Mouse (Mus musculus) layer of hippocampus, postnatal 14 days (tissue): ENCODE results near the gene Gucy2c. TPM values are rescaled to one million over a fixed set of nuclear protein-coding genes. Genes with fewer than 3 reads are reported as not detected.
A peak's percentile ranks its signal among the peaks of the same experiment; 100 is the strongest.

ENCODE experiments used
- DNase-seq, 2 experiments: peaks; one replicate each; pipeline ENCODE4 v3.0.0; 2021 to 2022; ENCODE audit warnings: low spot score in 2 of 2, mixed read lengths in 1 of 2
- long read RNA-seq, 2 experiments: library from polyadenylated mRNA; stranded (forward); transcript quantifications; one replicate each; pipeline ENCODE4 v2.0.0; 2021
- total RNA-seq, 2 experiments: library from RNA; stranded (reverse); gene quantifications; 2 replicates each; pipeline ENCODE4 v1.2.3; 2021

The Gucy2c gene
- under 1 TPM; 0.46 to 0.52 TPM for total RNA-seq
- long read RNA-seq, experiment 1: 0 reads
- long read RNA-seq, experiment 2: 0 reads

- DNase-seq: no peak
Measured at GRCm38 (mm10) chr6:136781377-136781986, at the start of gene Gucy2c. Gene Gucy2c (minus strand): TSS chr6:136781765.

- DNase-seq: no peak
Measured at GRCm38 (mm10) chr6:136828681-136829080, 47.1 kb upstream of the Gucy2c start.

GRCm38 (mm10) chr6:136827881-136828561 lies 46.5 kb upstream of the Gucy2c start, which contains the start of gene Wbp11:
Gene Wbp11 (minus strand): TSS chr6:136828233.
- DNase-seq: peak; percentile 94 to 99

DNA sequence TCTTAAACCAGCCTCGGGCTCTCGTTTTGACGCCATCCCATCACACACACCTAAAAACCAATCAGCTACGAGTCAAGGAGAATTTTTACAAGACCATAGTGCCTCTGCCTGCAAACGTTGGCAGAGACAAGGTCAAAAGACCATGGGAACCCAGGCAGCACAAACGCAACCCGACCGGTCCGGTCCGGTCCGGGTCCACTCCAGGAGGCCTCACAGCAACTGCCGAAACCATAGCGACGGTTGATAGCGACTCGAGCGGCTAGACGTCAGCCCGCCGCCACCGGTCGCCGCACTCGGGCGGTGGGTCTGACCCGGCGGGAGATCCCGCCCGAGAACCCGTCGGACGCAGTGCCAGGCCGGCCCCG lies 45.9 kb upstream of the Gucy2c start, which contains the start of gene BC049715:
Gene BC049715 (plus strand): TSS at position 111 of the 365 bp plus-strand sequence.
- DNase-seq: no peak

GRCm38 (mm10) chr6:136827116-136827515 lies 45.6 kb upstream of the Gucy2c start:
- DNase-seq: no peak

GRCm38 (mm10) chr6:136824987-136825386 lies 43.4 kb upstream of the Gucy2c start:
- no peak for DNase-seq

DNA sequence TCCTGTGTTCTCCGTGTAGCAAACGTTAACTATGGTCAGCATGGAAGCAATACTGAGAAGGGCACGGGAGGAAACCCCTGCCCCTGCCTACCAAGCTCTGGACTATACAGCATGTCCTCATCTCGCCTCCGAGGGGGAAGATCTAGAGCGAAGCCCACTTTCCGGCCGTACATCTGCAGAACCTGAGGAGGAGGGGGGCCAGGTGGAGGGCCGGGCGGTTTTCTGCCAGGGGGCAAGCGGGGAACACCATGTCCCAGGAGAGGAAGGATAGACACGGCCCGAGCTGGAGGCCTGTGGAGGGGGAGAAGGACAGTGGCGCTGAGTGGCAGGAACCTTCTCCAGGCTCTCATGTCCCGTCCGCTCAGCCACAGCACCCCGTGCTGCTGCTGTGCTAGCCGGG lies 39.5 kb upstream of the Gucy2c start:
- DNase-seq: no peak

GRCm38 (mm10) chr6:136820381-136820780 lies 38.8 kb upstream of the Gucy2c start:
- no peak for DNase-seq

- DNase-seq: peak; percentile 61 to 88
Measured at GRCm38 (mm10) chr6:136817549-136817948, 36.0 kb upstream of the Gucy2c start.

DNA sequence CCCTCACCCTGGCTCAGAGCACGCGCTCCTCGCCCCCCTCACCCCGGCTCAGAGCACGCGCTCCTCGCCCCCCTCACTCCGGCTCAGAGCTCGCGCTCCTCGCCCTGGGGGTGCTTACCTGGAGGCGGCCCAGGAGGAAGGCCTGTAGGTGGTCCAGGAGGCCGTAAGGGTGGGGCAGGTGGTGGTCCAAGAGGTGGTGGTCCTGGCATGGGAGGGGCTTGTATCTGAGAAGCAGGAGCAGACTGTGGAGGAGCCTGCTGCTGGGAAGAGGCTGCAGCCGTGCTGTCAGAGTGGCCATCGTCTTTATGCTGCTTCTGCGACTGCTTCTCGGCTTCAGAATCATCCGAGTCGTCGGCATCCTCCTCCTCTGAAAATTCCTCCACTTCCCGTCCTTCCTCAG lies 35.3 kb upstream of the Gucy2c start:
- no peak for DNase-seq

DNA sequence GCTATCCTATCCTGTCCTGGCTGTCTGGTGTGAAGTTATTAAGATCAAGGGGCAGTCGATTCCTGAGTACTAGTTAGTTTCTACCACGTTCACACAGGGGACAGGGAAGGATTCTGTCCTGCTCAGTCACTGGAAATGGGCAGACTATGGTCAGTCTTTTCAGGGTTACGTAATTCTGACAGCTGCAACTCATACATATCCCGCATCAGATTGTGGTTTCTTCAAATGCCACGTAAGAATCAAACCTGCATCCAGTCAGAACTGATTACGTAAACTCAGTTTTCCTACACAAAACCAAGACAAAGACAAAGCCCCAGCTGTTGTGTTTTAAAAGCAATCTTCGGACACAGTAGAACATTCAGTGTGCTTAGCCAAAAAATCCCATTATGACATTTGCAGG lies 33.8 kb upstream of the Gucy2c start:
- DNase-seq: no peak

DNA sequence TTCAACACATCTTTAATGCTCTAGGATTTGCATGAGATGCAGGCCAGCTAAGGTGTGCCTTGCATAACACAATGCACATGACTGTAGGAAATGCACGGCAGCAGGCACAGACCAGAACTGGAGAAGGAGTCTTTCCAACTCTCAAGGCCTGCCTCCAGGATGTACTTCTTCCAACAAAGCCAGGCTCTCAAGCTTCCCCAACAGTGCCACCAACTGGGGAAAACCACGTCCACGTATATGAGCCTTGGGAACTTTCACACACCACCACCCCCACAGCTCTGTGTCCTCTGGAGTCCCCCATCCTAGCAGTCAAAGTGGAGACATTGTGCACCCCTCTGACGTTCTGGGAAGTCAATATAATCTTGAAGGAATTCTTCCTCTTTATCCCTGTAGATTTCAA lies 31.6 kb upstream of the Gucy2c start:
- no peak for DNase-seq

GRCm38 (mm10) chr6:136811196-136811595 lies 29.6 kb upstream of the Gucy2c start:
- no peak for DNase-seq

DNA sequence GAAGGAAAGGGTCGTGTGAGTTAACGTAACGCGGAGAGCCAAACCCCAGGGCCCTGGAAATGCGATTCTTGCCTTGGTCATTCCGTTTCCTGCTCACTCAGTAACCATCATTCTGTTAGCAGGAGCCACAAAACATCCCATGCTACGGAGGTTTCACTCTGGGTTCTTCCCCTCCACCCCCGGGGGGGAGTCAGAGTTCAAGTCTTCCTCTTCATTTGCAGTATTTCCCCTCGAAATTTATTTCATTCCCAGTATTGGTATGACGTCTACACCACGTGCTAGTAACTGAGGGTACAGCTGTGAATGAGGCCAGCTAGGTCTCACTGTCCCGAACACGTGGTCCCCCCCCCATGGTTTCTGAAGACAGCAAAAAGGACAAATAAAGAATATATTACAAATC lies 28.1 kb upstream of the Gucy2c start:
- no peak for DNase-seq

DNA sequence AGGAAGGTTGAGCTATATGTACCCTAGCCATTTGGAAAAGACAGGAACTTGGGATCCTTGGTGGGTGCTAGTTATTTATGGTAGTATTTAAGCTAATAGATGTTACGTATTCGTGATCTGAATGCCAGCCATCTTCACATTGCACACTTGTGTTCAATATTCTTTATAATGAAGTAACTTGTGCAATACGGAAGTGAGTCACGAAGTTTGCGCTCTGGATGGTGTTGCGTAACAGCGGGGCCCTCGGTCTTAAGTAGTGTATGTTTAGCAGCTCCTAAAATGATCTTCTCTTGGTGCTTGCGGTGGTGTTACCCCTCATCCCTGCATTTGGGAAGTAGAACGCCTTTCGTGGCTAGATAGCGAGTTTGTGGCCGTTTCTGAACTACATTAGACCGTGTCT lies 27.5 kb upstream of the Gucy2c start:
- no peak for DNase-seq

- peak in 1 of 2 experiments; percentile 37 for DNase-seq
Measured at GRCm38 (mm10) chr6:136808631-136809046, 27.1 kb upstream of the Gucy2c start.

- DNase-seq: peak; percentile 99
Measured at GRCm38 (mm10) chr6:136808014-136808417, 26.5 kb upstream of the Gucy2c start, which contains the start of gene H2afj. Gene H2afj (plus strand): TSS chr6:136808244.

DNA sequence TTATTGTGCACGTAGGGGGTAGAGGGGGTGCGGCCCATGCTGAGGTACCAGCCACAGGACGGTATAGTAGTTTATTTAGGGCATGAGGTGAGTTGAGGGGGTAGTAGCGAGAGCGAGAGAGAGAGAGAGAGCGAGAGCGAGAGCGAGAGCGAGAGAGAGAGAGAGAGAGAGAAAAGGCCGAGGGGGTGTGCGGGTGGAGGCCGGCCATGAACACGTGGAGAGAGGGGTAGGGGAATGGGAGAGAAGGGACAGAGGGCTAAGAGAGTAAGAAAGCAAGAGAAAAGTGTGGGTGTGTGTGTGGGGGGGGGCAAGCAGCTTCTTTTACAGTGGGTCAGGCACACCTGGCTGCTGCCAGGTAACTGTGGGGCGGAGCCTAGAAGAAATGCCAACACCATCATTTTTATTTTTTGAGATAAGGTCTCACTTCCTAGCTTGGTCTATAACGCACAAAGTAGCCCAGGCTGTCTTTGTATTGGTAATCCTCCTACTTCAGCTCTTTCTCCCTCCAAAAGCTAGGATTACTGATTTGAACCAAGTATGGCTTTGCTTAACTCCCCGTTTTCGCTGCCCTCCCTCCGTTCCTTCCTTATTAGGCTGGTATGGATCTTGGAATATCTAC lies 25.9 kb upstream of the Gucy2c start:
- no peak for DNase-seq

- DNase-seq: no peak
Measured at GRCm38 (mm10) chr6:136806819-136807218, 25.3 kb upstream of the Gucy2c start.

- DNase-seq: no peak
Measured at GRCm38 (mm10) chr6:136805409-136805775, 23.8 kb upstream of the Gucy2c start.

DNA sequence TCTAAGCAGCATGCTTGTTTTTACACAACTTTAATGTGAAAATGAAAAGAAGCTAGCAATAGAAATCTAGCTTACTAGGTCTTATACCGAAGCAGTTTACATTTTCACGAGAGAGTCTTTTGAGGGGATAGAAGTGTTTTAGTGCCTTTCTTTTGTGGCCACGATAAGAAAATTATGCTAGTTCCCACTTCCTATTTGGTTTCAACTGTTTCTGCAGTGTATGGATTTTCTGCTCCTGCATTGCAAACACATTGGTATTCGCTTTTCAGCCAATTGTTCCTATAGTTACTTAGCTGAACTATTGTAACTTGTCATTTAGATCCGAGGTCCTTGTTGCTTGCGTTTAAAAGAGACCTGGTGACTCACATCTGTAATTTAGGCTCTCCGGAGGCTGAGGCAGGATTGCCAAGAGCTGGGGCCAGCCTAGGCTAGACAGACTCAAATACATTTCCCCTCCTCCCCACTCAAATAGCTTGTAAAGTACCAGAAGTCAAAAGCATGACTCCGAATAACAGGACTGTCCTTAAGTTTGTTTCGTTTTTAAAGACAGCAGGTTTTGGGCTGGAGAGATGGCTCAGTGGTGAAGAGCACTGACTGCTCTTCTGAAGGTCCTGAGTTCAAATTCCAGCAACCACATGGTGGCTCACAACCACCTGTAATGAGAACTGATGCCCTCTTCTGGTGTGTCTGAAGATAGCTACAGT lies 23.3 kb upstream of the Gucy2c start:
- no peak for DNase-seq
